ENCODE assay signal across 10 mouse cellular contexts in genomic region chr2:109694116-109694837, GRCm38 (mm10). TPM values are rescaled to one million over a fixed set of nuclear protein-coding genes. Genes with fewer than 3 reads are reported as not detected.
DNase-seq lines count a peak whose midpoint lies in the region; ATAC-seq and TF ChIP-seq lines count a peak whose summit lies in the region.
"Had no signal": no experiment of that assay in that cellular context is flagged by ENCODE, and none has a peak within 500 bp of the region (broad histone marks: within the 10 kb centered on the region; RNA-seq: fewer than 3 reads in every experiment).

No protein-coding gene starts in this region.

- WGBS in lung, embryonic 14.5 days, result under 1% methylated on average over 26 of the region's 26 CpGs
- WGBS in hindbrain, embryonic 15.5 days, result under 1% methylated on average over 26 of the region's 26 CpGs
- under 1% methylated on average over 26 of the region's 26 CpGs for WGBS in midbrain, postnatal 0 days

- no peak for TF ChIP-seq CTCF in lung, embryonic 14.5 days (IDR thresholded peaks at IDR 0.05; ENCODE audit: low read depth)
- no peak for TF ChIP-seq CTCF in midbrain, postnatal 0 days (IDR thresholded peaks at IDR 0.05)

- DNase-seq in lung, embryonic 14.5 days, result peak; percentile 16
- DNase-seq in lung, postnatal 4 days, result no peak
- DNase-seq in cerebellum, postnatal 14 days, result peak; percentile 14 to 35
- DNase-seq in midbrain, postnatal 0 days (ENCODE audit: low spot score), result no peak
- no peak for DNase-seq in thymus, postnatal 14 days
- no peak for DNase-seq in gastrocnemius, postnatal 10 days
- no peak for DNase-seq in left cerebral cortex, postnatal 4 days

- no peak overlapping the region for H3K27ac ChIP-seq in lung, embryonic 14.5 days (ENCODE audit: low read depth)
- H3K27ac ChIP-seq in hindbrain, embryonic 15.5 days (replicated peaks), result no peak overlapping the region
- H3K27ac ChIP-seq in midbrain, postnatal 0 days (ENCODE audit: low read depth, low read length), result no peak overlapping the region

- no peaks in the 10 kb centered on the region for H3K36me3 ChIP-seq in lung, embryonic 14.5 days (ENCODE audit: insufficient read depth)
- no peaks in the 10 kb centered on the region for H3K36me3 ChIP-seq in hindbrain, embryonic 15.5 days
- no peaks in the 10 kb centered on the region for H3K36me3 ChIP-seq in midbrain, postnatal 0 days (ENCODE audit: insufficient read depth, low read length)

- no peaks in the 10 kb centered on the region for H3K9me3 ChIP-seq in lung, embryonic 14.5 days (ENCODE audit: low read depth, low read length)
- no peaks in the 10 kb centered on the region for H3K9me3 ChIP-seq in hindbrain, embryonic 15.5 days
- no peaks in the 10 kb centered on the region for H3K9me3 ChIP-seq in midbrain, postnatal 0 days (ENCODE audit: low read length)

- peak overlapping the region; percentile 81 for H3K4me2 ChIP-seq in lung, embryonic 14.5 days
- peak overlapping the region; percentile 89 for H3K4me2 ChIP-seq in hindbrain, embryonic 15.5 days
- H3K4me2 ChIP-seq in midbrain, postnatal 0 days (ENCODE audit: low read depth, low read length, poor library complexity, severe bottlenecking), result peak overlapping the region; percentile 62

- H3K9ac ChIP-seq in lung, embryonic 14.5 days, result peak overlapping the region; percentile 47; the same call in 1 of the 2 replicates
- peak overlapping the region; percentile 45 for H3K9ac ChIP-seq in hindbrain, embryonic 15.5 days
- H3K9ac ChIP-seq in midbrain, postnatal 0 days (replicated peaks; ENCODE audit: low read length, poor library complexity, severe bottlenecking), result peak overlapping the region; percentile 48

- intact Hi-C loops in left cerebral cortex, postnatal 4 days (cut with DNase I), result loop anchor here (5.0 to 10.0 kb wide), 2 partner anchors 819 to 1727 kb away; no protein-coding TSS in a partner anchor

- H3K4me3 ChIP-seq in lung, embryonic 14.5 days (ENCODE audit: low read depth, low read length), result peak overlapping the region; percentile 49
- peak overlapping the region; percentile 58 for H3K4me3 ChIP-seq in hindbrain, embryonic 15.5 days
- peak overlapping the region; percentile 60 for H3K4me3 ChIP-seq in midbrain, postnatal 0 days (ENCODE audit: low read depth, low read length)

- H3K27me3 ChIP-seq in lung, embryonic 14.5 days (ENCODE audit: insufficient read depth, low read length), result peaks cover 29% of the 10 kb centered on the region
- H3K27me3 ChIP-seq in hindbrain, embryonic 15.5 days, result 0 out of 2 replicates have a peak, but pooled peaks cover 6% of the 10 kb centered on the region
- H3K27me3 ChIP-seq in midbrain, postnatal 0 days (ENCODE audit: insufficient read depth, low read length), result no peaks in the 10 kb centered on the region

- H3K4me1 ChIP-seq in lung, embryonic 14.5 days (ENCODE audit: insufficient read depth), result no peaks in the 10 kb centered on the region
- peaks cover 30% of the 10 kb centered on the region for H3K4me1 ChIP-seq in hindbrain, embryonic 15.5 days (replicated peaks)
- no peaks in the 10 kb centered on the region for H3K4me1 ChIP-seq in midbrain, postnatal 0 days (ENCODE audit: insufficient read depth, low read length)

- peak; percentile 30; the same call in 1 of the 2 replicates for ATAC-seq in lung, embryonic 14.5 days (ENCODE audit: insufficient read depth)
- ATAC-seq in hindbrain, embryonic 15.5 days (ENCODE audit: low FRiP score, low read depth), result peak; percentile 3; the same call in 1 of the 2 replicates
- peak; percentile 10 for ATAC-seq in midbrain, postnatal 0 days (ENCODE audit: low FRiP score)

RNA-seq across cellular contexts. Expression of gene Bdnf, which starts 19.8 kb away (rescaled TPM):
- 0.76 and 0.91 TPM in 2 replicates for polyA plus RNA-seq in lung, embryonic 14.5 days (2014; fragmentation: Nextera tagmentation; extraction: Ambion mirVana)
- 5.1 and 5.3 TPM in 2 replicates for polyA plus RNA-seq in hindbrain, embryonic 15.5 days (2015; fragmentation: Nextera tagmentation; extraction: Ambion mirVana)
- total RNA-seq in midbrain, postnatal 0 days (2014; rRNA removed), result 7.2 and 7.8 TPM in 2 replicates
- polyA plus RNA-seq in midbrain, postnatal 0 days (2015; fragmentation: Nextera tagmentation; extraction: Ambion mirVana), result 10.7 TPM in 2 replicates
- total RNA-seq in gastrocnemius, postnatal 10 days (2021), result under 1 TPM; 0.23 to 0.47 TPM
- 1 to 10 TPM; 3.7 to 5.0 TPM for total RNA-seq in left cerebral cortex, postnatal 4 days (2021)
- total RNA-seq: common myeloid progenitor, adult 5-6 weeks; neutrophil, adult 5-6 weeks had no signal

Comparison
In these comparisons a context has a peak if more than half of its experiments do, and no peak if none do; other contexts are left out.
1. DNase-seq: peak in lung, embryonic 14.5 days (single experiment) and cerebellum, postnatal 14 days (2 of 2); none in lung, postnatal 4 days (0 of 2), midbrain, postnatal 0 days (single experiment), thymus, postnatal 14 days (single experiment), gastrocnemius, postnatal 10 days (single experiment) and left cerebral cortex, postnatal 4 days (single experiment).
2. Peak in every context shown above with its lines, with median percentiles within 50 percentile points of each other: ATAC-seq, H3K4me2 ChIP-seq, H3K4me3 ChIP-seq and H3K9ac ChIP-seq.